Mouse (Mus musculus): ENCODE data around the gene Arl4c.

Arl4c gene

GRCm38 (mm10) chr1:88624376-88624775, 77.6 kb downstream of the Arl4c start:
- in situ Hi-C loops (cut with MseI, MboI): no loop called here

DNA sequence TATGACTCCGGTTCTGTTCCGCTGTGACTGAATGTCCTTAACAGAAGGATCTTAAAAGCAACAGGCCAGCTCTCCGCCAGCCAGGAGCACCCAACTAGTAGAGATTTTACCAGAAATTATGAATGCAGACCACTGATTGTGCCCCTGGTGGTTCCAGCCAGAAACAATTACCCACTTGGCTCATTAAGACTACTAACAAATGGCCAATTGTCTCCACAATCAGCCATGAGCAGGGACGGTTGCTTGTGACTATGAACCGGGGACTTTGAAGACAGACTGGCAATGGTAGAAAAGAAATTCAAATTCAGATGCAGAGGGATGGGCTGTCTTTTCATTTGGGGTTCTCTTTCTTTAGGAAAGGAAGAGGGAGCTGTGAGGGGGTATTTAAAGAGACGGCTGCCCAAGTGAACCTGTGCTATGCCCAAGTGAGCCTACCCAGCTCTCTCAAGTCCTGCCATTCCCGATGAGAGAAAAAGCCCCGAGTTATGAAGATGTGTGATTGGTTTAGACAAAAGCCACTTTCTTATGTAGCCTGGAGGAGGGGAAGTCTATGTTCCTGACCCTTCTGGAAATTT, 78.4 kb downstream of the Arl4c start:
- in situ Hi-C loops (cut with MseI, MboI): no loop called here

Data from mouse trophoblast stem cell (cell line).